8 mouse cellular contexts compared by ENCODE assay signal in the genomic region with DNA sequence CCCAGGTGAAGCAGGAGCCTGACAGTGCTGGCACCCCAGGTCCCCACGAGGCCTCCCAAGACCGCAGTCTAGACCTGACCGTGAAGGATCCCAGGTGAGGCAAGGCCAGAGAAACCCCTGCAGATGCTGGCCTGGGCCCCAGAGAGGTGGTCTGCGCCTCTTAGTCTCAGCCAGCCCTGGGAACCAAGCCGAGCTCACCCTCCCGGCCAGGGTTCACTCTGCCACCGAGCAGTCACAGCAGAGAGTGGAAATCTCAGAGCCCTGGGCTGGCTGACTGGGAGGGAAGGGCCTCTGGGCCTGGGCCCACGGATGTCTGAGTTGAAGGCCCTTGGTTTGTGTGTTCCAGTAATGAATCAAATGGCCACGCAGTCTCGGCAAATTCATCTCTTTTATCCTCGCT.
DNase-seq lines count a peak whose midpoint lies in the region; ATAC-seq and TF ChIP-seq lines count a peak whose summit lies in the region.

No protein-coding gene starts in this region.

- no peak for DNase-seq in gastrocnemius, adult 2 months
- DNase-seq in gastrocnemius, postnatal 36 days: no peak
- DNase-seq in thymus, adult 2 months: no peak
- DNase-seq in thymus, postnatal 4 days: no peak
- no peak for DNase-seq in urinary bladder, adult 2 months (ENCODE audit: low spot score)
- no peak for DNase-seq in spleen, adult 12 weeks (ENCODE audit: low spot score)
- no peak for DNase-seq in T-cell, adult 2 months (ENCODE audit: low spot score)

- intact Hi-C loops in gastrocnemius, adult 2 months (cut with DNase I): no loop called here
- intact Hi-C loops in gastrocnemius, postnatal 36 days (cut with DNase I): no loop called here

- no peak for TF ChIP-seq CTCF in gastrocnemius, adult 2 months (IDR thresholded peaks at IDR 0.05)
- TF ChIP-seq CTCF in thymus, adult 2 months (IDR thresholded peaks at IDR 0.05; ENCODE audit: borderline replicate concordance, control insufficient read depth, extremely low read depth, insufficient read depth, low read length, poor library complexity): 0 out of 2 replicates have a peak, but pooled peaks have one; percentile 25

- no peak for TF ChIP-seq POLR2A in thymus, adult 2 months (IDR thresholded peaks at IDR 0.05; ENCODE audit: control insufficient read depth, extremely low read depth, insufficient read depth, low read length, poor library complexity)

- no peaks in the 10 kb centered on the region; the same call in 1 of the 2 replicates for H3K27me3 ChIP-seq in thymus, adult 2 months (ENCODE audit: control insufficient read depth, insufficient read depth, low read length)

- peaks cover 4% of the 10 kb centered on the region; the same call in 1 of the 2 replicates for H3K4me1 ChIP-seq in thymus, adult 2 months (replicated peaks; ENCODE audit: control insufficient read depth, insufficient read depth, low read length)

- peak; percentile 10 for ATAC-seq in megakaryocyte progenitor cell, adult 5-6 weeks (replicated peaks; ENCODE audit: poor library complexity)

- H3K27ac ChIP-seq in gastrocnemius, adult 2 months: peak overlapping the region; percentile 13
- no peak overlapping the region for H3K27ac ChIP-seq in thymus, adult 2 months (ENCODE audit: control insufficient read depth, insufficient read depth, low read length)

- no peaks in the 10 kb centered on the region for H3K36me3 ChIP-seq in thymus, adult 2 months (ENCODE audit: control insufficient read depth, insufficient read depth, low read length)

- H3K4me3 ChIP-seq in gastrocnemius, adult 2 months: no peak overlapping the region
- H3K4me3 ChIP-seq in thymus, adult 2 months (ENCODE audit: control insufficient read depth, insufficient read depth, low read length): no peak overlapping the region

- 40% methylated on average over 11 of the region's 11 CpGs for WGBS in thymus, adult 2 months
